Mouse (Mus musculus) heart, embryonic 16.5 days (tissue): Measurements from ENCODE around the gene Dgkz. TPM values are rescaled to one million over a fixed set of nuclear protein-coding genes. Genes with fewer than 3 reads are reported as not detected.
A peak's percentile ranks its signal among the peaks of the same experiment; 100 is the strongest.

Experiments used
- ATAC-seq: fragments of 200-750 bp; cut with Nextera tagmentation; replicated peaks from 2 replicates; pipeline ENCODE4 v1.8.0; 2017; ENCODE audit warnings: moderate number of reproducible peaks; ENCODE audit not compliant: insufficient read depth, low FRiP score; ENCODE audit errors: extremely low read depth
- H3K27ac ChIP-seq: fragments of 300-500 bp; sonication (generic); 2 replicates; pipeline ENCODE4 v1.5.1; 2014; ENCODE audit warnings: mild to moderate bottlenecking, low read length, control low read depth, moderate library complexity
- H3K27me3 ChIP-seq: fragments of 300-500 bp; sonication (generic); 2 replicates; pipeline ENCODE4 v1.6.1; 2014; ENCODE audit warnings: low read length, mixed read lengths; ENCODE audit not compliant: control insufficient read depth, insufficient read depth
- H3K36me3 ChIP-seq: fragments of 300-500 bp; sonication (generic); 2 replicates; pipeline ENCODE4 v1.6.1; 2014; ENCODE audit not compliant: control insufficient read depth, insufficient read depth
- H3K4me1 ChIP-seq: fragments of 300-500 bp; sonication (generic); 2 replicates; pipeline ENCODE4 v1.6.1; 2014; ENCODE audit warnings: low read length, mixed read lengths; ENCODE audit not compliant: control insufficient read depth, insufficient read depth
- H3K4me2 ChIP-seq: fragments of 300-500 bp; sonication (generic); 2 replicates; pipeline ENCODE4 v1.6.1; 2014; ENCODE audit warnings: low read depth, mild to moderate bottlenecking, control low read depth, low read length
- H3K4me3 ChIP-seq: fragments of 300-500 bp; sonication (generic); 2 replicates; pipeline ENCODE4 v1.5.1; 2014; ENCODE audit warnings: mild to moderate bottlenecking, control low read depth, low read length
- H3K9ac ChIP-seq: fragments of 300-500 bp; sonication (generic); 2 replicates; pipeline ENCODE4 v1.6.1; 2014; ENCODE audit warnings: low read length, control low read depth
- H3K9me3 ChIP-seq: fragments of 300-500 bp; sonication (generic); replicated peaks from 2 replicates; pipeline ENCODE4 v1.6.1; 2016; ENCODE audit warnings: low read length; ENCODE audit not compliant: control insufficient read depth
- WGBS: fragments of 180-500 bp; shearing (Covaris S2); extraction: QIAGEN DNeasy Blood & Tissue Kit; methylation state at CpG from one replicate; pipeline ENCODE4 v1.1.7; 2014; 5-methylcytosine and 5-hydroxymethylcytosine counted together
- polyA plus RNA-seq: library from polyadenylated mRNA; unstranded; fragments of >200 nt; fragmentation: Nextera tagmentation; extraction: Ambion mirVana; gene quantifications from 2 replicates; pipeline ENCODE4 v1.2.1, GENCODE M21; 2015

The Dgkz gene
- polyA plus RNA-seq: 43.1 and 46.8 TPM in 2 replicates

- peak within 1 kb of the TSS; percentile 55 for H3K4me3 ChIP-seq
- peak within 1 kb of the TSS; percentile 67 for H3K9ac ChIP-seq
- peak within 1 kb of the TSS; percentile 80 for H3K4me2 ChIP-seq
- no peak within 1 kb of the TSS for H3K27ac ChIP-seq
- H3K27me3 ChIP-seq: peaks cover 28% of the 10 kb centered on the region
- no peaks in the 10 kb centered on the region for H3K9me3 ChIP-seq
- 2% methylated on average over 79 of the region's 79 CpGs for WGBS
- no peaks in the 10 kb centered on the region for H3K36me3 ChIP-seq
- no peak for ATAC-seq
- H3K4me1 ChIP-seq: peaks cover 38% of the 10 kb centered on the region
Measured at GRCm38 (mm10) chr2:91975581-91976541, at the start of gene Dgkz. Dgkz (minus strand) TSS chr2:91975864.

DNA sequence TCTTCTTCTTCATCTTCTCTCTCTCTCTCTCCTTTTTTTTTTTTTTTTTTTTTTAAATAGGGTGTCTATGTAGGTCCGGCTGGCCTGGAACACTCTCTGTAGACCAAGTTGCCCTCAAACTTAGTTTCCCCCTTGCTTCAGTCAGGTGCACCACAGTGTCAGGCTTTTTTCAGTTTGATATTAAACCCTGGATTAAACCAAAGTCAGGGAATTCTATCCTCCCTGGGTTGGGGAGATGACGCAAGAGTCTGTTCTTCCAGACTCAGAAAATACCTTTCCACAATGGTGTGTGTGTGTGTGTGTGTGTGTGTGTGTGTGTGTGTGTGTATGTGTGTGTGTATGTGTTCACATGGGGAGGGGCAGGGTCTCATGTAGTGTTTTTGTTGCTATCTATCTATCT, 49.5 kb upstream of the Dgkz start:
- Histone ChIP-seq H3K27ac (no peak overlapping the region), H3K4me3 (no peak overlapping the region), H3K36me3 (no peaks in the 10 kb centered on the region), H3K9ac (no peak overlapping the region), H3K4me2 (no peak overlapping the region), H3K27me3 (peaks cover 6% of the 10 kb centered on the region; the same call in 1 of the 2 replicates), H3K9me3 (no peaks in the 10 kb centered on the region), H3K4me1 (peaks cover 7% of the 10 kb centered on the region)
- ATAC-seq: no peak
- WGBS: 88% methylated on average over 2 of the region's 2 CpGs

GRCm38 (mm10) chr2:92024274-92024672, 48.6 kb upstream of the Dgkz start, which contains the start of gene Creb3l1:
Creb3l1 (minus strand) TSS chr2:92024502.
- WGBS: under 1% methylated on average over 25 of the region's 27 CpGs

GRCm38 (mm10) chr2:92023362-92024273, 48.0 kb upstream of the Dgkz start:
- Histone ChIP-seq H3K4me1 (peaks cover 7% of the 10 kb centered on the region), H3K9me3 (no peaks in the 10 kb centered on the region), H3K4me2 (peak overlapping the region; percentile 93), H3K36me3 (no peaks in the 10 kb centered on the region), H3K27me3 (peaks cover 6% of the 10 kb centered on the region; the same call in 1 of the 2 replicates), H3K27ac (peak overlapping the region; percentile 58), H3K9ac (peak overlapping the region; percentile 72), H3K4me3 (peak overlapping the region; percentile 68)
- 3% methylated on average over 48 of the region's 56 CpGs for WGBS
- ATAC-seq: peak; percentile 29; the same call in 1 of the 2 replicates

More at GRCm38 (mm10) chr2:92024274-92024672, 48.6 kb upstream of the Dgkz start, which contains the start of gene Creb3l1:
- peaks cover 7% of the 10 kb centered on the region for H3K4me1 ChIP-seq
- H3K27ac ChIP-seq: peak within 1 kb of the TSS; percentile 58
- H3K4me3 ChIP-seq: peak within 1 kb of the TSS; percentile 68
- H3K36me3 ChIP-seq: no peaks in the 10 kb centered on the region
- peak within 1 kb of the TSS; percentile 93 for H3K4me2 ChIP-seq
- H3K9ac ChIP-seq: peak within 1 kb of the TSS; percentile 72
- peak; percentile 43; the same call in 1 of the 2 replicates for ATAC-seq
- H3K9me3 ChIP-seq: no peaks in the 10 kb centered on the region
- peaks cover 6% of the 10 kb centered on the region; the same call in 1 of the 2 replicates for H3K27me3 ChIP-seq

- Histone ChIP-seq H3K9me3 (no peaks in the 10 kb centered on the region), H3K36me3 (no peaks in the 10 kb centered on the region), H3K4me1 (peaks cover 6% of the 10 kb centered on the region), H3K27me3 (peaks cover 6% of the 10 kb centered on the region; the same call in 1 of the 2 replicates), H3K27ac (peak overlapping the region; percentile 55; the same call in 1 of the 2 replicates), H3K9ac (no peak overlapping the region), H3K4me3 (no peak overlapping the region), H3K4me2 (0 out of 2 replicates have a peak overlapping the region, but pooled peaks have one; percentile 5)
- 24% methylated on average over 4 of the region's 4 CpGs for WGBS
- ATAC-seq: peak; percentile 42
Measured at GRCm38 (mm10) chr2:92020676-92021265, 45.1 kb upstream of the Dgkz start.

DNA sequence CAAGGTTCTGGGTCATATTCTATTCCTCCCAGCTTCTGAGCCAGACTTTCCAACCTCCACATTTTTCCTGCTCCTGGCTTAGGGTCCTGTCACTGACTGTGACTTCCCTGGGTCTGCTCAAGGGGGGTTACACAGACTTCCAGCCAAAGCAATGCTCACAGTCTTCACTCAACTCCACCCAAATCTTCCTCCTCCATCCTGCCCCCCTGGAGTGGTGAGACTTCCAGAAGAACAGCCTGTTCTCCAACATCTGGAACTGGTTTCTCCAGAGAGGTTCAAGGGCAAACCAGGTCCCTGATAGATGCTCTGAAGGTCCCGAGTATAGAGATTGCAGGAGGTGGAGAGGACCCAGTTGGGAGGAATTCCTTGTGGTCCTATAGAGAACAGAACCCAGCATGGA, 41.8 kb upstream of the Dgkz start:
- ATAC-seq: no peak
- H3K4me2 ChIP-seq: no peak overlapping the region

GRCm38 (mm10) chr2:92016981-92017380, 41.3 kb upstream of the Dgkz start:
- 19% methylated on average over 3 of the region's 3 CpGs for WGBS
- H3K4me3 ChIP-seq: no peak overlapping the region
- H3K27me3 ChIP-seq: no peaks in the 10 kb centered on the region; the same call in 1 of the 2 replicates
- H3K4me2 ChIP-seq: no peak overlapping the region
- H3K9ac ChIP-seq: 0 out of 2 replicates have a peak overlapping the region, but pooled peaks have one; percentile 2
- no peaks in the 10 kb centered on the region for H3K36me3 ChIP-seq
- no peaks in the 10 kb centered on the region for H3K9me3 ChIP-seq
- peak overlapping the region; percentile 54; the same call in 1 of the 2 replicates for H3K27ac ChIP-seq
- 0 out of 2 replicates have a peak, but pooled peaks have one; percentile 6 for ATAC-seq
- peaks cover 15% of the 10 kb centered on the region for H3K4me1 ChIP-seq

More for the DNA sequence above, 41.8 kb upstream of the Dgkz start:
- Histone ChIP-seq H3K4me3 (no peak overlapping the region), H3K27me3 (no peaks in the 10 kb centered on the region; the same call in 1 of the 2 replicates), H3K27ac (no peak overlapping the region), H3K36me3 (no peaks in the 10 kb centered on the region), H3K9me3 (no peaks in the 10 kb centered on the region), H3K4me1 (peaks cover 13% of the 10 kb centered on the region), H3K9ac (no peak overlapping the region)
- WGBS: 67% methylated on average over 1 of the region's 1 CpGs

GRCm38 (mm10) chr2:92014891-92015290, 39.2 kb upstream of the Dgkz start:
- WGBS: 84% methylated on average over 5 of the region's 5 CpGs
- ATAC-seq: no peak

More at GRCm38 (mm10) chr2:92014891-92015290, 39.2 kb upstream of the Dgkz start:
- Histone ChIP-seq H3K4me2 (no peak overlapping the region), H3K4me1 (peaks cover 12% of the 10 kb centered on the region; the same call in 1 of the 2 replicates), H3K27ac (no peak overlapping the region), H3K27me3 (no peaks in the 10 kb centered on the region; the same call in 1 of the 2 replicates), H3K9me3 (no peaks in the 10 kb centered on the region), H3K4me3 (no peak overlapping the region), H3K36me3 (no peaks in the 10 kb centered on the region), H3K9ac (no peak overlapping the region)
